Mouse (Mus musculus): ENCODE results near the gene Rapgef4. TPM values are rescaled to one million over a fixed set of nuclear protein-coding genes. Genes with fewer than 3 reads are reported as not detected.

Gene Rapgef4
- polyA plus RNA-seq, 1 experiment from 2014 or later = 4.3 TPM

GRCm38 (mm10) chr2:71988572-71988971 is 7.5 kb downstream of the Rapgef4 start:
- no peaks in the 10 kb centered on the region for H3K36me3 ChIP-seq
- 27% methylated on average over 6 of the region's 6 CpGs for WGBS
- no peaks in the 10 kb centered on the region for H3K9me3 ChIP-seq
- no peak overlapping the region for H3K4me2 ChIP-seq
- no peak for ATAC-seq (ENCODE audit: insufficient read depth, low FRiP score, low read depth)
- H3K9ac ChIP-seq = no peak overlapping the region
- H3K27me3 ChIP-seq (replicated peaks) = no peaks in the 10 kb centered on the region
- H3K4me1 ChIP-seq = no peaks in the 10 kb centered on the region
- no peak overlapping the region for H3K4me3 ChIP-seq (replicated peaks)
- no peak overlapping the region for H3K27ac ChIP-seq

DNA sequence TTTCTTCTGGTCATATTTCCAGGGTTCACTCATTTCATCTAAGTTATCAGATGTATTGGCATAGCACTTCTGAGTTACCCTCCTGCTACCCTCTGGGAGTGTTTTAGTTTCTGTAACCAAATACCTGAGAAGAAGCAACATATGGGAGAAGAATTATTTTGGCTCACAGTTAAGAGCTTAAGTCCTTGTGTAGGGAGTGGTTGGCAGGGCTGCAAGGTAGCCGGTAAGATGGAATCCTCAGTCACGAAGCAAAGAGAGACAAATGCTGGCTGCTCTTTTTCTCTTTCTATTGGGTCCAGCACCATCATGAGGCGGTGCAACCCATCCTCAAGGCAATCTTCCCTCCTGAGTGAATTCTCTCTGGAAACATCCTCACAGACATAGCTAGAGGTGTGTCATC is 11.1 kb downstream of the Rapgef4 start:
- 90% methylated on average over 3 of the region's 3 CpGs for WGBS
- H3K27me3 ChIP-seq (replicated peaks) = no peaks in the 10 kb centered on the region

DNA sequence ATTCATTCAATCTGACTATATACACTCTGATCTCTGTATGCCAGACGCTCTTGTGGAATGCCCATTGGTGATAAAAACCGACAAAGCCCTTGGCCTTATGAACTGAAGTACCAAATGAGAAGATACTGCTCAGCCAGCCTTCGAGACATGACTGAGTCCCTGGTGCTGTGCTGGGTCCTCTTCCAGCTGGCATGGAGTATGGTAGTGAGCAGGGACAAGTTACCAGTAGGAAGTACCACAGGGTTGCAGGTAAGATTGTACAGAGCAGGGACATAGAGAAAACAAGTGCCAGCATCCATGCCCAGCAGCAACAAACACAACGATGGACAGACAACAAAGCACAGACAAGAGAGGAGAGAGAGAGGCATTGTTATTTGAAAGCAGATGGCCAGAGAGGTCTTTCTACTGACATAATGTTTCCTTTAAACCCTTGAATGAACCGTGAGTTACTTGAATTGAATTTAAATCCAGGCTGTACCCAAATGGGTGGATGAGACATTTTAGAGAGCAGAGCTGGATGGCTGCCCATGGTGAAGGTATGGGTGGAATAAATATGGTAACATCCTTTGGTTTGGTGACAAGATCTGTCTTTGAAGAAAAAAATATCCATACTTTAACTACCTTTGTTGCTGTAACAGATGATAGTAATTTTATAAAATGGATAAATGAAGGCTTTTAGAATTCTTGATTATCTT is 12.8 kb downstream of the Rapgef4 start:
- H3K4me2 ChIP-seq = no peak overlapping the region
- no peak for ATAC-seq (ENCODE audit: insufficient read depth, low FRiP score, low read depth)
- no peak overlapping the region for H3K4me3 ChIP-seq (replicated peaks)
- no peaks in the 10 kb centered on the region for H3K4me1 ChIP-seq
- H3K9me3 ChIP-seq = no peaks in the 10 kb centered on the region
- WGBS = 88% methylated on average over 5 of the region's 5 CpGs
- no peaks in the 10 kb centered on the region for H3K27me3 ChIP-seq (replicated peaks)
- H3K27ac ChIP-seq = no peak overlapping the region
- no peak overlapping the region for H3K9ac ChIP-seq
- H3K36me3 ChIP-seq = no peaks in the 10 kb centered on the region

More for the DNA sequence above, 11.1 kb downstream of the Rapgef4 start:
- Histone ChIP-seq H3K27ac (no peak overlapping the region), H3K36me3 (no peaks in the 10 kb centered on the region), H3K4me1 (no peaks in the 10 kb centered on the region), H3K4me3 (replicated peaks) (no peak overlapping the region), H3K9ac (no peak overlapping the region), H3K4me2 (no peak overlapping the region), H3K9me3 (no peaks in the 10 kb centered on the region)
- ATAC-seq (ENCODE audit: insufficient read depth, low FRiP score, low read depth) = no peak

DNA sequence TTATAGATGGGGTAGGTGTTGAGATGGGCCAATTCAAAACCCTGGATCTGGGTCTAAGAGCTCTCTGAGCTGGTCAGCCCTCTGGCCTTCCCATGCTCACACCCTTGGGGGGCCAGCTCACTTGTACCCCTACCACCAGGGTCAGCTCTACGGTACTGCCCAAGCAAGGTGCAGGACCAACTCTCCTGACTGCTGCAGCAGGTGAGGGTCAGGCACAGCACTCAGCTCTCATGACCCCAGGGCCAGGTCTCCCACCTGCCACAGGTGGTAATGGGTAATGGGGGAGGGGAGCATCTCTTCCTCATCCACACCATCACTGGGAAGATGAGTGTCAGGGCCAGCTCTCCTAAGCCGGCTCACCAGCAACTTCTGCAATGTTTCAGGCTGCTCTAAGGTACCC is 17.5 kb downstream of the Rapgef4 start:
- no peak for ATAC-seq (ENCODE audit: insufficient read depth, low FRiP score, low read depth)
- no peaks in the 10 kb centered on the region for H3K36me3 ChIP-seq
- no peak overlapping the region for H3K27ac ChIP-seq
- 69% methylated on average over 2 of the region's 2 CpGs for WGBS
- no peak overlapping the region for H3K4me2 ChIP-seq
- no peaks in the 10 kb centered on the region for H3K4me1 ChIP-seq
- no peaks in the 10 kb centered on the region for H3K9me3 ChIP-seq
- no peak overlapping the region for H3K4me3 ChIP-seq (replicated peaks)
- no peaks in the 10 kb centered on the region for H3K27me3 ChIP-seq (replicated peaks)
- no peak overlapping the region for H3K9ac ChIP-seq

- Histone ChIP-seq H3K9ac (no peak overlapping the region), H3K27ac (no peak overlapping the region), H3K27me3 (replicated peaks) (no peaks in the 10 kb centered on the region), H3K4me1 (no peaks in the 10 kb centered on the region), H3K36me3 (no peaks in the 10 kb centered on the region), H3K9me3 (no peaks in the 10 kb centered on the region), H3K4me3 (replicated peaks) (no peak overlapping the region), H3K4me2 (no peak overlapping the region)
- no peak for ATAC-seq (ENCODE audit: insufficient read depth, low FRiP score, low read depth)
- WGBS = 71% methylated on average over 2 of the region's 2 CpGs
Observed at GRCm38 (mm10) chr2:72000102-72000501, 19.1 kb downstream of the Rapgef4 start.

DNA sequence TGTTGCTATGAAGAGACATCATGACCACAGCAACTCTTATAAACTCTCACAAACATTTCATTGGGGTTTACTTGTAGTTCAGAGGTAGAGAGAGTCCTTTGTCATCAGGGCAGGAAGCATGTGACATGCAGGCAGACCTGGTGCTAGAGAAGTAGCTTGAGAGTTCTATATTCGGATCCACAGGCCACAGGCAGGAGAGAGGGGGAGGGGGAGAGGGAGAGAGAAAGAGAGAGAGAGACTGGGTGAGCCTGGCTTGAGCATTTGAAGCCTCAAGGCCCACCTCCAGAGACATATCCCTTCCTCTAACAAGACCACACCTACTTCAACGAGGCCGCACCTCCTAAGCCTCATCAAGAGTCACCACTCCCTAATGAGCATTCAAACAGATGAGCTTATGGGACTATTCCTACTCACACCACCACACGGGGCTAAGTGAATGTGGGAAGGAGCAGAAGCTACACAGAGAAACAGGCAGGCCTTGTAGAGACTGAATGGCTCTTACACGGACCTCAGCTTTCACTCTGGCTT is 21.9 kb downstream of the Rapgef4 start:
- Histone ChIP-seq H3K4me2 (no peak overlapping the region), H3K9me3 (no peaks in the 10 kb centered on the region), H3K9ac (no peak overlapping the region), H3K27ac (no peak overlapping the region), H3K4me1 (no peaks in the 10 kb centered on the region), H3K27me3 (replicated peaks) (no peaks in the 10 kb centered on the region), H3K4me3 (replicated peaks) (no peak overlapping the region), H3K36me3 (no peaks in the 10 kb centered on the region)
- WGBS = 67% methylated on average over 5 of the region's 5 CpGs
- no peak for ATAC-seq (ENCODE audit: insufficient read depth, low FRiP score, low read depth)

DNA sequence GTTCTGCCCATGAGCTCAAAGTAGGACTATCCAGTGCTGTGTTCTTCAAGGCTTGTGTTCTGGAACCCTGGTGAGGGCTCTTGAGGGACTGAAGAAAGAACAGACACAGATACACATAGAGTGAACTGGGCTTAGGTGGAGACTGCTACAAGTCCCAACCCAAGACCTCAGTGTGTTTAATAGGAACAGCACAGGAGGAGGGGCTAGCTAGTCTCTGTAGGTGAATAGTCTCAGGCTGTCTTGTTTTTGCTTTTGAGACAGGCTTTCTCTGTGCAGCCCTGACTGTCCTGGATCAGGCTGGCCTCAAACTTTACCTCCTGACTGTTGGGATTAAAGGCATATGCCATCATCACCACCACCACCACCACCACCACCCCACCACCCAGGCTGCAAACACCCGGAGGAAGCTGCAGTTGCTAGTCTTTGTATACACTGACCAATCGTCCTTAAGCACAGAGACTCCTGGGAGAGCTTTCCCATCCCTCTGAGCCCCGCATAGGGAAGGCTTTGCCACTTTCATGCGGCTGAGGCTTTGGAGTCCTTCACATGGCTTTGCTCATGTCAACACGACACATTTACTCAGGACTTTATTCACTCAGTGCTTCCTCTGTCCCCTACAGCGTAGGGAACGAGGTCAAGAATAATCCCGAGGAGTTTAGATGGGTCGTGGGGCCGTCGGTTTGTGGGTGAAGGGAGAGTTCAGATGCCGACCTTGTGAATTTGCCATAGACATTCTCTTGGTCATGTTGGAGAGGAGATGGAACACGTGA is 22.9 kb downstream of the Rapgef4 start:
- ATAC-seq (ENCODE audit: insufficient read depth, low FRiP score, low read depth) = no peak
- H3K9me3 ChIP-seq = no peaks in the 10 kb centered on the region

GRCm38 (mm10) chr2:72005051-72005450 is 24.0 kb downstream of the Rapgef4 start:
- Histone ChIP-seq H3K4me2 (no peak overlapping the region), H3K27me3 (replicated peaks) (no peaks in the 10 kb centered on the region), H3K9ac (no peak overlapping the region), H3K27ac (no peak overlapping the region), H3K4me3 (replicated peaks) (no peak overlapping the region), H3K36me3 (no peaks in the 10 kb centered on the region), H3K9me3 (no peaks in the 10 kb centered on the region), H3K4me1 (no peaks in the 10 kb centered on the region)
- ATAC-seq (ENCODE audit: insufficient read depth, low FRiP score, low read depth) = no peak
- 90% methylated on average over 16 of the region's 16 CpGs for WGBS

More for the DNA sequence above, 22.9 kb downstream of the Rapgef4 start:
- Histone ChIP-seq H3K4me3 (replicated peaks) (no peak overlapping the region), H3K4me1 (no peaks in the 10 kb centered on the region), H3K36me3 (no peaks in the 10 kb centered on the region), H3K27ac (no peak overlapping the region), H3K9ac (no peak overlapping the region), H3K27me3 (replicated peaks) (no peaks in the 10 kb centered on the region), H3K4me2 (no peak overlapping the region)
- 77% methylated on average over 13 of the region's 13 CpGs for WGBS

DNA sequence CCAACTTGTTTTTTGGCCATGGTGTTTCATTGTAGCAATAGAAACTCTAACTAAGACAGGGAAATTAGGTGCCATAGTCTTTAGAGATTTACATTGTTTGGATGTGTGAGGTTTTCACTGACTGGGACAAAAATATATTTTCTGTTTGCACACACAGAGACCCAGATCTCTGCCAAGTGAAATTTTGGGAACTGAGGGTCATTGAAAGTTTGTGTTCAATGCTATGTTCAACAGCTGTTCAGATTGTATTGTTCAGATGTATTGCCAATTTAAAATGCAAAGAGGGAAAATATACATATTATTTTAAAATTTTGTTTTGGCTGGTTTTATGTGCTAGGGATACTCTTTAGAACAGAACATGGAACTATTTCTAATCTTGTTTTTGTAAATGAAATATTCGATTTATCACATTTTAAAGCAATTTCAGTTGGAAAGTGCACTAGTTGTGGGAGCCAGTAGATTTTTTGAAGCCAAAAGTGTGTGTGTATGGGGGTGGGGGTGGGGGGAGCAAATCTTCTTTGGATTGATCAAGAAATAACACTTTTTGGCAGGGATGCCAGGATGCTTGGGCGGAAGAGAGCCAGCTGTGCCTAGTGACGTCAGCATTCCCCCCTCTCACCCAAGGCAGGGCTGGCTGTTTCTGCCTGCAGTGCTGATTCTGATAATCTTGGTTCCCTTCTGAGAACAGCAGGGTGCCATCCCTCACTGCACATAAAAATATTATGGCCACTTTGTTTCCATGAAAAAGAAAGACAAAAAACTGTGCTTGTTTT is 28.6 kb downstream of the Rapgef4 start:
- WGBS = 61% methylated on average over 3 of the region's 3 CpGs
- H3K27me3 ChIP-seq (replicated peaks) = no peaks in the 10 kb centered on the region
- no peak overlapping the region for H3K4me3 ChIP-seq (replicated peaks)
- no peaks in the 10 kb centered on the region for H3K4me1 ChIP-seq
- H3K36me3 ChIP-seq = no peaks in the 10 kb centered on the region
- H3K4me2 ChIP-seq = no peak overlapping the region
- no peak overlapping the region for H3K9ac ChIP-seq
- no peak overlapping the region for H3K27ac ChIP-seq
- H3K9me3 ChIP-seq = no peaks in the 10 kb centered on the region
- ATAC-seq (ENCODE audit: insufficient read depth, low FRiP score, low read depth) = no peak

DNA sequence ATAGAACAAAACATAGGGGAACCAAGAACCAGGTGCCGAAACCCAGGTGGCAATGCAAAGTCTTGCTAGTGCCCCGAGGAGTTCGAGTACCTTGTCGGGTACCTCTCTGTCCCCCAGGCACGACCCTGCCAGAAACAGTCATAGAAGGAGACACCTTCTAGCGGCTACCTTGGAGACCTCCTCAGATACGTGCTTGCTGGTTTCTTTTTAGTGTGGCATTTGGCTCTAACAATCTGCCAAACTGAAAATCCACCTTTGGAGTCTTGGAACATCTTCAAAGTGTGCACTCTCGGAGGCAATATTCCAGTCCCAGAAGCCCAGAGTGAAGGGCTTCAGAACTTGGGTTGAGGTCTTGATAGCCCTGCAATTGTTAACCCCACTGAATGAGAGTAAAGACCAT is 34.3 kb downstream of the Rapgef4 start:
- Histone ChIP-seq H3K9ac (no peak overlapping the region), H3K4me1 (no peaks in the 10 kb centered on the region), H3K4me3 (replicated peaks) (no peak overlapping the region), H3K36me3 (no peaks in the 10 kb centered on the region), H3K9me3 (no peaks in the 10 kb centered on the region), H3K27ac (no peak overlapping the region), H3K27me3 (replicated peaks) (no peaks in the 10 kb centered on the region), H3K4me2 (no peak overlapping the region)
- no peak for ATAC-seq (ENCODE audit: insufficient read depth, low FRiP score, low read depth)
- 82% methylated on average over 8 of the region's 8 CpGs for WGBS

DNA sequence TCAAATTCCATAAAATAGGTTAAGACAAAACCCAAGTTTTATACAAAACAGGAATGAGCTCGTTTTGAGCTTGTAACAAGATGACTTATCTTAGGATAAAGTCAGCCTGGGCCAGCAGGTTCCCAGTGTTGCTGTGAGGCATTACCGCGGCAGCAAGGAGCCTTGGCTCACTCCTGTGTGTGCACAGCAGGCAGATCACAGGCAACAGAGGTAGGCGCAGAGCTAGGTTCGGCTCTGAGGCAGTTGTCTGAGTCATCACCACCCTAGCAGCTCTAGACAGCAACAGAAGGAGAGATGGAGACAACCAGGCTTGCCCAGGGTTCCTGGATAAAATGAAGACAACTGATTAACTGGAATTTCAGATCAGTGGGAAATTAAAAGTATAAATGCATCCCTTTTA is 35.0 kb downstream of the Rapgef4 start:
- H3K9ac ChIP-seq = no peak overlapping the region
- H3K27me3 ChIP-seq (replicated peaks) = no peaks in the 10 kb centered on the region
- H3K27ac ChIP-seq = no peak overlapping the region
- no peaks in the 10 kb centered on the region for H3K4me1 ChIP-seq
- no peak for ATAC-seq (ENCODE audit: insufficient read depth, low FRiP score, low read depth)
- H3K9me3 ChIP-seq = no peaks in the 10 kb centered on the region
- no peak overlapping the region for H3K4me3 ChIP-seq (replicated peaks)
- no peaks in the 10 kb centered on the region for H3K36me3 ChIP-seq
- no peak overlapping the region for H3K4me2 ChIP-seq
- 35% methylated on average over 5 of the region's 5 CpGs for WGBS

DNA sequence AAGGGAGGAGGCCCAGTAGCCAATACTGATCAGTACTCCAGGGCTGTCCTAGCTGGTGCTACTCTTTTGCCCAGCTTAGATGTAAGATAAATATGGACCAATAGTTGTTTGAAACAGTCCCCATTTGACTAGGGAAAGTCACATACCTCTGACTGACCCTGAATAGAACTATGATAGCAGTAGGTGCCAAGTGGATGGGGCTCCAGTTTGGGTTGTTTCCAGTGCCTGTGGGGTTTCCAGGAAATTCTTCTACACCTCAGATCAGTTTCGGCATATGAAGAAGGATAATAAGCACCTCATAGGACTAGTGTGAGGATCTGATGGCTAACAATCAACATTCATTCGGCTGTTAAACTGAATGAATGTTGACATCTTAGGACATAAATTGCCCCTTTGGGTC is 36.1 kb downstream of the Rapgef4 start:
- Histone ChIP-seq H3K4me2 (no peak overlapping the region), H3K36me3 (no peaks in the 10 kb centered on the region), H3K4me1 (no peaks in the 10 kb centered on the region), H3K9me3 (no peaks in the 10 kb centered on the region), H3K9ac (no peak overlapping the region), H3K27ac (no peak overlapping the region), H3K4me3 (replicated peaks) (no peak overlapping the region), H3K27me3 (replicated peaks) (no peaks in the 10 kb centered on the region)
- no peak for ATAC-seq (ENCODE audit: insufficient read depth, low FRiP score, low read depth)
- WGBS = 90% methylated on average over 2 of the region's 2 CpGs
